Mouse (Mus musculus) spleen, adult 2 months (tissue): ENCODE measurements around the gene Plekhg5.

Experiments used
- CTCF ChIP-seq: fragments of 200-500 bp; IDR thresholded peaks from 2 replicates; pipeline ENCODE4 v1.5.1; 2011; ENCODE audit warnings: mild to moderate bottlenecking, inconsistent platforms; ENCODE audit not compliant: insufficient read depth, insufficient read length, insufficient replicate concordance; ENCODE audit errors: extremely low read depth
- POLR2A ChIP-seq: fragments of 200-500 bp; IDR thresholded peaks from 2 replicates; pipeline ENCODE4 v1.6.1; 2011; ENCODE audit warnings: low read depth, low read length, inconsistent platforms

DNA sequence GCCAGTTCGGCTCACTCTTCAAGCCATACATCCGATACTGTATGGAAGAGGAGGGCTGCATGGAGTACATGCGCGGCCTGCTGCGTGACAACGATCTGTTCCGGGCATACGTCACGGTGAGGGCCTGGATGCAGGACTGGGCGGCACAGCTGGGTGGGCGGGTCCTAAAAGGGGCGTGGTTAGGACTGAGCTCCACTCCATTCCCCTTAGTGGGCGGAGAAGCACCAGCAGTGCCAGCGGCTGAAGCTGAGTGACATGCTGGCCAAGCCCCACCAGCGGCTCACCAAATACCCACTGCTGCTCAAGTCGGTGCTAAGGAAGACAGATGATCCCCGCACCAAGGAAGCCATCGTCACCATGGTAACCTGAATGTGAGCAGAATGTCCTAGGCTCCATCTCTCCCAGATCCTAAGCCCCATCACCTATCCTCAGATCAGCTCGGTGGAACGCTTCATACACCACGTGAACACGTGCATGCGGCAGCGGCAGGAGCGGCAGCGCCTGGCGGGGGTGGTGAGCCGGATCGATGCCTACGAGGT is 35.7 kb downstream of the Plekhg5 start:
- TF ChIP-seq POLR2A (no peak), CTCF (no peak)
